Comparison of ENCODE assay signal across 9 mouse cellular contexts in the genomic region with DNA sequence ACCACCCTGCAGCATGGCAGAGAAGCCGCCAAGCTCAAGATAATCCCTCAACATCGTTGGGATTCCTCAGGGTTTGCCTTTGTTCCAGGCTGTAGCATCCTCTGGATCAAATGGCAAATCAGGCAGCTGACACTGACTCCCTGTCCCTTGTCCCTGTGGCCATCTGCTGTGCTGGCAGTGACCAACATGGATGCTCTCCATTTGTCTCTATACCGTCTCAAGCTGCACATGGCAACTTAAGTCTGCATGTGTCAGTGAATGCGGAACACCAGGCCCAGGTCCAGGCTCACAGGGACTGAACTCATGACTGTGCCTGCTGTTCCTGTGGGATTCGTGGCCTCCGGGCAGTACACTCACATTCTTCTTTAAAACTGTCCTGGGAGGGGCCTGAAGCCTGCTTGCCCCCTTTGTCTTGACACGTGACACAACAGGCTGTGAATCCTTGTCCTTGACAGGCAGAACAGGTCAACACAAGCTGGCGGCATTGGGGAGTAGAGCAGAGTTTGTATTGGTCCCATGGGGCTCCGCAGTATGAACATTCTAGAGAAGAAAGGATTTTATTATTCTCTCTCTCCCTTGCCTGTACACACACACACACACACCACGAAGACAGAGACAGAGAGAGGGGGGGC. TPM values are rescaled to one million over a fixed set of nuclear protein-coding genes. Genes with fewer than 3 reads are reported as not detected.
DNase-seq lines count a peak whose midpoint lies in the region; ATAC-seq and TF ChIP-seq lines count a peak whose summit lies in the region.
"Had no signal": no experiment of that assay in that cellular context is flagged by ENCODE, and none has a peak within 500 bp of the region (broad histone marks: within the 10 kb centered on the region; RNA-seq: fewer than 3 reads in every experiment).

No protein-coding gene starts in this region.

- no peak overlapping the region for H3K4me3 ChIP-seq in forebrain, postnatal 0 days (ENCODE audit: low read depth, low read length)
- H3K4me3 ChIP-seq in forebrain, embryonic 14.5 days (ENCODE audit: low read depth, low read length) = no peak overlapping the region
- no peak overlapping the region for H3K4me3 ChIP-seq in limb, embryonic 14.5 days (replicated peaks; ENCODE audit: low read length)
- H3K4me3 ChIP-seq in midbrain, embryonic 13.5 days (replicated peaks) = no peak overlapping the region

- no peak for TF ChIP-seq CTCF in forebrain, postnatal 0 days (IDR thresholded peaks at IDR 0.05; ENCODE audit: low read depth)

- no peak overlapping the region for H3K9ac ChIP-seq in forebrain, postnatal 0 days
- no peak overlapping the region for H3K9ac ChIP-seq in forebrain, embryonic 14.5 days (ENCODE audit: low read length)
- H3K9ac ChIP-seq in limb, embryonic 14.5 days (ENCODE audit: low read depth, low read length, severe bottlenecking) = no peak overlapping the region
- H3K9ac ChIP-seq in midbrain, embryonic 13.5 days (replicated peaks) = no peak overlapping the region

- 83% methylated on average over 10 of the region's 10 CpGs for WGBS in forebrain, postnatal 0 days
- WGBS in forebrain, embryonic 14.5 days = 86% methylated on average over 10 of the region's 10 CpGs
- WGBS in limb, embryonic 14.5 days = 81% methylated on average over 10 of the region's 10 CpGs
- WGBS in midbrain, embryonic 13.5 days = 83% methylated on average over 10 of the region's 10 CpGs

- TF ChIP-seq POLR2A in limb, embryonic 14.5 days (IDR thresholded peaks at IDR 0.05; ENCODE audit: borderline replicate concordance, extremely low read depth, insufficient read depth, insufficient read length) = no peak

- H3K9me3 ChIP-seq in forebrain, postnatal 0 days (ENCODE audit: low read length) = no peaks in the 10 kb centered on the region
- H3K9me3 ChIP-seq in forebrain, embryonic 14.5 days (replicated peaks; ENCODE audit: control insufficient read depth, low read length) = no peaks in the 10 kb centered on the region
- H3K9me3 ChIP-seq in limb, embryonic 14.5 days (ENCODE audit: control insufficient read depth, low read length) = no peaks in the 10 kb centered on the region
- H3K9me3 ChIP-seq in midbrain, embryonic 13.5 days = no peaks in the 10 kb centered on the region

- no peak overlapping the region for H3K27ac ChIP-seq in forebrain, postnatal 0 days (ENCODE audit: low read depth, low read length)
- no peak overlapping the region for H3K27ac ChIP-seq in forebrain, embryonic 14.5 days (ENCODE audit: low read depth, low read length)
- no peak overlapping the region for H3K27ac ChIP-seq in limb, embryonic 14.5 days (replicated peaks; ENCODE audit: low read depth, low read length)
- no peak overlapping the region for H3K27ac ChIP-seq in midbrain, embryonic 13.5 days

- H3K4me2 ChIP-seq in forebrain, postnatal 0 days (ENCODE audit: low read depth) = no peak overlapping the region
- H3K4me2 ChIP-seq in forebrain, embryonic 14.5 days (ENCODE audit: low read length) = no peak overlapping the region
- no peak overlapping the region for H3K4me2 ChIP-seq in limb, embryonic 14.5 days (replicated peaks; ENCODE audit: low read depth, low read length, severe bottlenecking)
- H3K4me2 ChIP-seq in midbrain, embryonic 13.5 days (replicated peaks) = no peak overlapping the region

- ATAC-seq in forebrain, postnatal 0 days = peak; percentile 34; the same call in 1 of the 2 replicates
- no peak for ATAC-seq in forebrain, embryonic 14.5 days
- peak; percentile 56; the same call in 1 of the 2 replicates for ATAC-seq in limb, embryonic 14.5 days (ENCODE audit: low FRiP score, low read depth)
- no peak for ATAC-seq in midbrain, embryonic 13.5 days
- ATAC-seq: intestine, postnatal 0 days had no signal

- H3K36me3 ChIP-seq in forebrain, postnatal 0 days (ENCODE audit: insufficient read depth) = peaks cover 69% of the 10 kb centered on the region
- peaks cover 80% of the 10 kb centered on the region for H3K36me3 ChIP-seq in forebrain, embryonic 14.5 days (ENCODE audit: control insufficient read depth, insufficient read depth, low read length)
- H3K36me3 ChIP-seq in limb, embryonic 14.5 days (ENCODE audit: control insufficient read depth, insufficient read depth, low read length) = peaks cover 83% of the 10 kb centered on the region
- H3K36me3 ChIP-seq in midbrain, embryonic 13.5 days = peaks cover 84% of the 10 kb centered on the region

- DNase-seq in forebrain, postnatal 0 days = no peak
- no peak for DNase-seq in forebrain, embryonic 14.5 days (ENCODE audit: low spot score)
- peak; percentile 7 to 52 for DNase-seq in kidney, postnatal 25 days
- DNase-seq in kidney, adult 9 months = no peak
- peak; percentile 76 for DNase-seq in cerebellum, adult 8-10 months
- DNase-seq in limb, embryonic 14.5 days (ENCODE audit: low spot score) = peak; percentile 38
- no peak for DNase-seq in frontal cortex, adult 2 months (ENCODE audit: extremely low spot score in 1 of 2, low spot score in 1 of 2)

- no peaks in the 10 kb centered on the region for H3K4me1 ChIP-seq in forebrain, postnatal 0 days (ENCODE audit: insufficient read depth)
- no peaks in the 10 kb centered on the region for H3K4me1 ChIP-seq in forebrain, embryonic 14.5 days (ENCODE audit: control insufficient read depth, insufficient read depth, low read length)
- no peaks in the 10 kb centered on the region for H3K4me1 ChIP-seq in limb, embryonic 14.5 days (ENCODE audit: control insufficient read depth, insufficient read depth, low read length)
- H3K4me1 ChIP-seq in midbrain, embryonic 13.5 days (replicated peaks) = no peaks in the 10 kb centered on the region

- H3K27me3 ChIP-seq in forebrain, postnatal 0 days (ENCODE audit: insufficient read depth, low read length) = no peaks in the 10 kb centered on the region
- no peaks in the 10 kb centered on the region for H3K27me3 ChIP-seq in forebrain, embryonic 14.5 days (replicated peaks; ENCODE audit: control insufficient read depth, insufficient read depth, low read length)
- H3K27me3 ChIP-seq in limb, embryonic 14.5 days (ENCODE audit: control insufficient read depth, insufficient read depth, low read length) = no peaks in the 10 kb centered on the region
- H3K27me3 ChIP-seq in midbrain, embryonic 13.5 days = no peaks in the 10 kb centered on the region

RNA-seq across cellular contexts. Expression of gene Ncbp1, which starts 21.8 kb away (rescaled TPM):
- 48.9 and 56.1 TPM in 2 replicates for total RNA-seq in forebrain, postnatal 0 days (2014; rRNA removed)
- 58.7 and 58.9 TPM in 2 replicates for polyA plus RNA-seq in forebrain, postnatal 0 days (2015; fragmentation: Nextera tagmentation; extraction: Ambion mirVana)
- polyA plus RNA-seq in forebrain, embryonic 14.5 days (2014; fragmentation: Nextera tagmentation; extraction: Ambion mirVana) = 114 and 118 TPM in 2 replicates
- polyA plus RNA-seq in limb, embryonic 14.5 days (2012; rRNA removed) = 54.3 and 75.2 TPM in 2 replicates
- 74.0 and 79.7 TPM in 2 replicates for polyA plus RNA-seq in limb, embryonic 14.5 days (2014; fragmentation: Nextera tagmentation; extraction: Ambion mirVana)
- 97.4 and 98.3 TPM in 2 replicates for polyA plus RNA-seq in midbrain, embryonic 13.5 days (2015; fragmentation: Nextera tagmentation; extraction: Ambion mirVana)
- 56.9 and 64.1 TPM in 2 replicates for polyA plus RNA-seq in frontal cortex, adult 2 months (2012; rRNA removed)

RNA-seq across cellular contexts. Expression of gene Tstd2, which starts 21.8 kb away (rescaled TPM):
- total RNA-seq in forebrain, postnatal 0 days (2014; rRNA removed) = 27.4 and 31.4 TPM in 2 replicates
- polyA plus RNA-seq in forebrain, postnatal 0 days (2015; fragmentation: Nextera tagmentation; extraction: Ambion mirVana) = 12.3 and 19.3 TPM in 2 replicates
- polyA plus RNA-seq in forebrain, embryonic 14.5 days (2014; fragmentation: Nextera tagmentation; extraction: Ambion mirVana) = 18.3 TPM in 2 replicates
- polyA plus RNA-seq in limb, embryonic 14.5 days (2012; rRNA removed) = 26.6 and 27.3 TPM in 2 replicates
- 17.5 and 23.7 TPM in 2 replicates for polyA plus RNA-seq in limb, embryonic 14.5 days (2014; fragmentation: Nextera tagmentation; extraction: Ambion mirVana)
- polyA plus RNA-seq in midbrain, embryonic 13.5 days (2015; fragmentation: Nextera tagmentation; extraction: Ambion mirVana) = 44.1 and 47.4 TPM in 2 replicates
- polyA plus RNA-seq in frontal cortex, adult 2 months (2012; rRNA removed) = 13.6 and 14.9 TPM in 2 replicates

Comparison
In these comparisons a context has a peak if more than half of its experiments do, and no peak if none do; other contexts are left out.
1. ATAC-seq: peak in forebrain, postnatal 0 days (single experiment) and limb, embryonic 14.5 days (single experiment); none in forebrain, embryonic 14.5 days (single experiment) and midbrain, embryonic 13.5 days (single experiment).
2. DNase-seq: peak in kidney, postnatal 25 days (2 of 2), cerebellum, adult 8-10 months (single experiment) and limb, embryonic 14.5 days (single experiment); none in forebrain, postnatal 0 days (single experiment), forebrain, embryonic 14.5 days (single experiment), kidney, adult 9 months (single experiment) and frontal cortex, adult 2 months (0 of 2).